Mouse (Mus musculus): Measurements from ENCODE around the gene Mex3d. TPM values are rescaled to one million over a fixed set of nuclear protein-coding genes. Genes with fewer than 3 reads are reported as not detected.

Gene Mex3d
- polyA plus RNA-seq, 1 experiment from 2014 or later, result 6.4 TPM

DNA sequence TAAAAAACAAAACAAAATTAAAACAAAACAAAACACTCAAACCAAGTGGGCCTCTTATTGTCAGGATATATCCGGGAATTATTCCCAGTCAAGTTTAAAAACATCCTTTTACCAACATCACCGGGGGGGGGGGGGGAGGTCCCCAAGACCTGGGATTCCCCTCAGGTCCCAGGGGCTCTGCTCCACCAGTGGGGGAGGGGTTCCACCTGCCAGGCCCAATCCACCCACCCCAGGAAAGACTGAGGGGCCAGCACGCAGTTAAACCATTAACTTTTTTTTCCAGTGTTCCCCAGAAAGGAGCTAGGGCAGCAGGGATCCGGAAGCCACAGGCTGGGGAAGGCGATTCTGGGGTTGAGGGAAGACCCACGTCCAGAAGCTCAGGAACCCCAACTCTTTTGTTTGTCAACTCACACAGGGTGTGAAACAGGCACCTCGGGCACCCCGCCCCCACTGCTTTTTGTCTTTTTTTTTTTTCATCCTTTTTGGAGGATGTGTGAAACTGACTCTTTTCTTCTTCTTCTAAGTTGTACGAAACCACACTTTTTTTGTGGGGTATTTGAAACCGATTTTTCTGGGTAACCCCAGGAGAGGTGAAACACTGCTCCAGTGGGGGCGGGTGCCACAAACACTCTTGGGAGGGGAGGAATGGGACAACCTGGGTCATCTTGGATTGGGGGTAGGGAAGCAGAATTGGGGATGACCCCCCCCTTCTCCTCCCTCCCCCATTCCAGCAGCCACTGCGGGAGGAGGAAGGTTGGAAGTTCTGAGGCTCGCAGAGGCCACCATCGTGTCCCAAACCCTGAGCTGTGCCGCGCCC, 44.3 kb upstream of the Mex3d start:
- peak overlapping the region; percentile 99 for H3K9ac ChIP-seq (ENCODE audit: low read depth, low read length)
- WGBS, result 15% methylated on average over 14 of the region's 16 CpGs
- peak overlapping the region; percentile 95 for H3K4me2 ChIP-seq (ENCODE audit: low read depth, low read length)
- no peaks in the 10 kb centered on the region for H3K9me3 ChIP-seq (ENCODE audit: control insufficient read depth, low read length)
- H3K4me3 ChIP-seq (ENCODE audit: low read depth, low read length), result peak overlapping the region; percentile 98
- ATAC-seq (ENCODE audit: low read depth) (no peak), DNase-seq (ENCODE audit: low spot score) (no peak)
- H3K36me3 ChIP-seq (ENCODE audit: control insufficient read depth, insufficient read depth, low read length), result peaks cover 44% of the 10 kb centered on the region
- H3K27ac ChIP-seq (replicated peaks; ENCODE audit: low read depth, low read length), result peak overlapping the region; percentile 94
- H3K27me3 ChIP-seq (replicated peaks; ENCODE audit: control insufficient read depth, insufficient read depth, low read length), result no peaks in the 10 kb centered on the region
- peaks cover 22% of the 10 kb centered on the region for H3K4me1 ChIP-seq (ENCODE audit: control insufficient read depth, insufficient read depth, low read length)

DNA sequence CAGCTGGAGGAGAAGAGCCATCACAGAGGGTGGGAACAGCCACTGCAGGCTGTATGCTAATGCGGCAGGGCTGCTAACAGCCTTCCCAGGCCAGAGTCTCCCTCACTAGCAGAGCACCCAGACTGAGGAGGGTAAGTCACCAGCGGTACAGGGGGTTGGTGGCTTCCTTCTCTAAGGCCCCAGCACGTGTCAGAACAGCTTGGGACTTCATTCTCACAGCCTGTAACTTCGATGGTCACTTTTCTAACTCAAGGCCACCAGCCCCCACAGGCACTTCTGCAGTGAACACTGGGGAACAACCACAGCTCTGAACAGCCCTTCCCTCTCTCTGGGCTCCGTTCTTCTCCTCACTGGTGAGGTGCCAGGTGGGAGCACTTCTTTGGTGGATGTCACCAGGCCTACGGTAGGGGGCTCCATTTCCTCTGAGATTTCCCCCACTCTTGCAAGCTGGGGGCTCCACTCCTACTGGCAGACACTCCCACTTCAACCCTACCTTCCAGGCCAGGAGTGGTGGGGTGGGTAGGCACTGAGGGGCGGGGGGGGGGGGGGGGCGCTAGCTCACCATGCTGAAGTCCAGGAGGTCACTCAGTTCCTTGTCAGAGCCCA, 43.0 kb upstream of the Mex3d start:
- WGBS, result 68% methylated on average over 6 of the region's 8 CpGs
- no peaks in the 10 kb centered on the region for H3K27me3 ChIP-seq (replicated peaks; ENCODE audit: control insufficient read depth, insufficient read depth, low read length)
- no peak for ATAC-seq (ENCODE audit: low read depth)
- 0 out of 2 replicates have a peak overlapping the region, but pooled peaks have one; percentile 98 for H3K4me3 ChIP-seq (ENCODE audit: low read depth, low read length)
- no peak for DNase-seq (ENCODE audit: low spot score)
- no peak overlapping the region for H3K4me2 ChIP-seq (ENCODE audit: low read depth, low read length)
- H3K9ac ChIP-seq (ENCODE audit: low read depth, low read length), result no peak overlapping the region
- H3K4me1 ChIP-seq (ENCODE audit: control insufficient read depth, insufficient read depth, low read length), result peaks cover 14% of the 10 kb centered on the region
- no peaks in the 10 kb centered on the region for H3K9me3 ChIP-seq (ENCODE audit: control insufficient read depth, low read length)
- peaks cover 57% of the 10 kb centered on the region for H3K36me3 ChIP-seq (ENCODE audit: control insufficient read depth, insufficient read depth, low read length)
- H3K27ac ChIP-seq (replicated peaks; ENCODE audit: low read depth, low read length), result no peak overlapping the region

DNA sequence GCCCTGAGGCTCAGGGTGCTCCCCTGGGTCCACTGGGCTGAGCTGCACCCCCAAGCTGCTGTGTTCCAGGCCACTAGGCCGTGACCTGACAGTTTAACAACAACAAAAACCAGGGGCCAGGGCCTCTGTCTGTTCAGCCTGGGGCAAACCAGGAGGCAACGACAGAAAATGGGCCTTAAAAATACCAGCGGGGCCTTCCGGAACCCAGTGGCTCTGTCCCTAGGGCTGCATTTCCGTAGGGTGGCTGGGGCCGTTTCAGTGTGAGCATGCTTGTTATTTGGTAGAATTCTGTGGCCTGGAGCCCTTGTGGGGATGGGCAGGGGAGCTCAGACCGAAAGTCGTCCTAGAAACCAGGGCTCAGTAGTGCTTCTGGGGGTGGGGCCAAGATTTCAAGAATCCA, 42.3 kb upstream of the Mex3d start:
- no peak overlapping the region for H3K4me2 ChIP-seq (ENCODE audit: low read depth, low read length)

DNA sequence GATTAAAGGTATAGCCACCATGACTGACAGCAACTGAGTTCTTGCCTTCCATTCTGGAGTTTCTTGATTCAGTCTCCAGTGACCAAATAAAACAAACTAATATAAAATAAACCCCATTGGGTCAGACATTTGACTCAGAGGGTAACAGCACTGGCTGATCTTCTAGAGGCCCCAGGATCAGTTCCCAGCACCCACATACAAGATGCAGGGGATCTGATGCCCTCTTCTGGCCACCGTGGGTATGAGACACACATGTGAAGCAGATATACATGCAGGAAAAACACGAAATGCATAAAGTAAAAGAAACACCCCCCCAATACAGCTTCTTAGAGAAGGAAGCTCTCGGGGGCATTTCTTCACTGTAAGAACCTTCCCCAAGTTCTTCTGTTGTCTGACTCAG, 37.6 kb upstream of the Mex3d start:
- Histone ChIP-seq H3K9ac (ENCODE audit: low read depth, low read length) (no peak overlapping the region), H3K36me3 (ENCODE audit: control insufficient read depth, insufficient read depth, low read length) (peaks cover 94% of the 10 kb centered on the region), H3K27ac (replicated peaks; ENCODE audit: low read depth, low read length) (no peak overlapping the region), H3K4me1 (ENCODE audit: control insufficient read depth, insufficient read depth, low read length) (no peaks in the 10 kb centered on the region), H3K27me3 (replicated peaks; ENCODE audit: control insufficient read depth, insufficient read depth, low read length) (no peaks in the 10 kb centered on the region), H3K4me2 (ENCODE audit: low read depth, low read length) (no peak overlapping the region), H3K9me3 (ENCODE audit: control insufficient read depth, low read length) (0 out of 2 replicates have a peak, but pooled peaks cover 4% of the 10 kb centered on the region), H3K4me3 (ENCODE audit: low read depth, low read length) (no peak overlapping the region)
- ATAC-seq (ENCODE audit: low read depth) (no peak), DNase-seq (ENCODE audit: low spot score) (no peak)
- 95% methylated on average over 3 of the region's 3 CpGs for WGBS

More for the DNA sequence above, 42.3 kb upstream of the Mex3d start:
- Histone ChIP-seq H3K4me3 (ENCODE audit: low read depth, low read length) (no peak overlapping the region), H3K36me3 (ENCODE audit: control insufficient read depth, insufficient read depth, low read length) (peaks cover 64% of the 10 kb centered on the region), H3K27me3 (replicated peaks; ENCODE audit: control insufficient read depth, insufficient read depth, low read length) (no peaks in the 10 kb centered on the region), H3K9me3 (ENCODE audit: control insufficient read depth, low read length) (0 out of 2 replicates have a peak, but pooled peaks cover 4% of the 10 kb centered on the region), H3K9ac (ENCODE audit: low read depth, low read length) (no peak overlapping the region), H3K27ac (replicated peaks; ENCODE audit: low read depth, low read length) (no peak overlapping the region), H3K4me1 (ENCODE audit: control insufficient read depth, insufficient read depth, low read length) (peaks cover 14% of the 10 kb centered on the region)
- DNase-seq (ENCODE audit: low spot score), result no peak
- ATAC-seq (ENCODE audit: low read depth), result no peak
- 85% methylated on average over 8 of the region's 8 CpGs for WGBS

DNA sequence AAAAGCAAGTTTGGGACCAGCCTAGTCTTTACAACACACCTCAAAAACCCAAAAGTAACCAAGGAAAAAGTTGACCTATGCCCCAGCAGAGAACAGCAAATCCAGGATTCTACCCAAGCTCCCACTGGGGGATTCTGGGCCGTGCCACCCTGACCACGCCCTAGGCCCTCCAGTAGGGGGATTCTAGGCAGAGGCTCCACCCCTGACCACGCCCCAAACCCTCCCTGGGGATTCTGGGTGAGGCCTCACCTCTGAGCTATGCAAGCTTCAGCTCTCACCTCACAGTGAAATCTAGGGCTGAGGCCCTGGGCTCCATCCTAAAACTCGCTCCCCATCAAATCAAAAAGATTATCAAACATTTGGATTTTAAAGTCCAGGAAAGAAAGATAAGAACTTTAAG, 36.1 kb upstream of the Mex3d start:
- H3K9ac ChIP-seq (ENCODE audit: low read depth, low read length), result no peak overlapping the region
- 61% methylated on average over 4 of the region's 4 CpGs for WGBS
- peaks cover 94% of the 10 kb centered on the region for H3K36me3 ChIP-seq (ENCODE audit: control insufficient read depth, insufficient read depth, low read length)
- ATAC-seq (ENCODE audit: low read depth) (no peak), DNase-seq (ENCODE audit: low spot score) (peak; percentile 64)
- 0 out of 2 replicates have a peak, but pooled peaks cover 4% of the 10 kb centered on the region for H3K9me3 ChIP-seq (ENCODE audit: control insufficient read depth, low read length)
- no peak overlapping the region for H3K4me2 ChIP-seq (ENCODE audit: low read depth, low read length)
- H3K4me3 ChIP-seq (ENCODE audit: low read depth, low read length), result no peak overlapping the region
- no peaks in the 10 kb centered on the region for H3K4me1 ChIP-seq (ENCODE audit: control insufficient read depth, insufficient read depth, low read length)
- H3K27ac ChIP-seq (replicated peaks; ENCODE audit: low read depth, low read length), result no peak overlapping the region
- H3K27me3 ChIP-seq (replicated peaks; ENCODE audit: control insufficient read depth, insufficient read depth, low read length), result no peaks in the 10 kb centered on the region

DNA sequence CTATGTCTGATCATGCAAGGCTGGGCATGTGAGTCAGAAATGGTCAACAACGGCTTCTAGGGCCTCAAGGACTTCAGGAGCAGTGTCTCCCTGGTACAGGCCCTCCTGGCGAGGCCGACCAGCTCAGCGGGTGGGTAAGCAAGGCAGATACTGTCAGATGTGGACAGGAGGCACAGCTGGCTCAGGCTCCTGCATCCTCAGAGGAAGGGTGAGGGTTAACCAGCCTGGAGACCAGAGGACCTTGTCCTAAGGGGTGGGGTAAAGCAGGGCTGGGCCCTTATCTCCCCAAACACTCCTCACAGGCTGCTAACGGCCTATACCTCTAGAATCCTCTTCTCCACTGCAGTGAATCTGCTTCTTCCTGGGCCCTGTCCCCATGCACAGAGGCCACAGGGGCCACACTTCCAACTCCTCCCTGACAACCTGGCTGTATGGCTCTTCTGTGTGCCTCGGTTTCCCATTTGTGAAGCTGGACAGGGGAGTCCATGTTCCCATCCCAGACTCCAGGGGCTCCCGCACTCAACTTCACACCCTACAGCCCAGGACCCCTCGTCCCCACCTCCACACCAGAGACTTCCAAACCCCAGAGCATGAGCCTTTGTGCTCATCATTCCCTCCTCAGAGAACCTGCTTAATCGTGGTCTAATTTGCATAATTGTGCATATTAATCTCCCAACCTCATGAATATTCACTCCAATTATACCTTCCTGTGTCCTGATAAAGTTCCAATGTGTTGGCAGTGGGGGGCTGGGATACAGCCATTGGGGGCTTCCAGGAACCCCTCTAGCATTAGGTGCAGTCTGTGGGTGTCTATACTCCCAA, 34.4 kb upstream of the Mex3d start:
- 94% methylated on average over 9 of the region's 9 CpGs for WGBS
- no peak for ATAC-seq (ENCODE audit: low read depth)
- H3K4me2 ChIP-seq (ENCODE audit: low read depth, low read length), result no peak overlapping the region

DNA sequence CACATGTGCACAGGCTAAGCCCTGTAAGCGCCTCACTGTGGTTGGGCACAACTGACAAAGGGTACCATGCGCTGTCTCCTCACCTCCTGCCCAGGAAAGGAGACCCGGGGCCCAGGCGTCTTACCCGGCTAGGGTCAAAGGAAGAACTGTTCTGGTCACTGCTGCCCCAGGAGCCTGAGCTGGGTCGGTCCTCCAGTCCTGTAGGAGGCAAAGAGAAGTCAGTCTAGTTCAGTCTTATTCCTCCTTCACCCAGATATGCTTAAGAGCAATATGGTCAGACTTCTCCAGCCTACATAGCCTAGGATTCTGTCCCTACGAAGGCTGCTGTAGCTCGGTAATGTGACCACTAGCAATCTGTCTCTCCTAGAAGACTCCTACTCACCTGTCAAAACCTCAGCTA, 33.7 kb upstream of the Mex3d start:
- 89% methylated on average over 8 of the region's 8 CpGs for WGBS
- Histone ChIP-seq H3K4me2 (ENCODE audit: low read depth, low read length) (no peak overlapping the region), H3K4me1 (ENCODE audit: control insufficient read depth, insufficient read depth, low read length) (no peaks in the 10 kb centered on the region), H3K27me3 (replicated peaks; ENCODE audit: control insufficient read depth, insufficient read depth, low read length) (no peaks in the 10 kb centered on the region), H3K4me3 (ENCODE audit: low read depth, low read length) (no peak overlapping the region), H3K36me3 (ENCODE audit: control insufficient read depth, insufficient read depth, low read length) (peaks cover 94% of the 10 kb centered on the region), H3K27ac (replicated peaks; ENCODE audit: low read depth, low read length) (no peak overlapping the region), H3K9ac (ENCODE audit: low read depth, low read length) (no peak overlapping the region), H3K9me3 (ENCODE audit: control insufficient read depth, low read length) (0 out of 2 replicates have a peak, but pooled peaks cover 4% of the 10 kb centered on the region)
- ATAC-seq (ENCODE audit: low read depth) (no peak), DNase-seq (ENCODE audit: low spot score) (no peak)

More for the DNA sequence above, 34.4 kb upstream of the Mex3d start:
- Histone ChIP-seq H3K36me3 (ENCODE audit: control insufficient read depth, insufficient read depth, low read length) (peaks cover 94% of the 10 kb centered on the region), H3K9ac (ENCODE audit: low read depth, low read length) (no peak overlapping the region), H3K27me3 (replicated peaks; ENCODE audit: control insufficient read depth, insufficient read depth, low read length) (no peaks in the 10 kb centered on the region), H3K27ac (replicated peaks; ENCODE audit: low read depth, low read length) (no peak overlapping the region), H3K4me1 (ENCODE audit: control insufficient read depth, insufficient read depth, low read length) (no peaks in the 10 kb centered on the region), H3K9me3 (ENCODE audit: control insufficient read depth, low read length) (0 out of 2 replicates have a peak, but pooled peaks cover 4% of the 10 kb centered on the region), H3K4me3 (ENCODE audit: low read depth, low read length) (no peak overlapping the region)
- no peak for DNase-seq (ENCODE audit: low spot score)

DNA sequence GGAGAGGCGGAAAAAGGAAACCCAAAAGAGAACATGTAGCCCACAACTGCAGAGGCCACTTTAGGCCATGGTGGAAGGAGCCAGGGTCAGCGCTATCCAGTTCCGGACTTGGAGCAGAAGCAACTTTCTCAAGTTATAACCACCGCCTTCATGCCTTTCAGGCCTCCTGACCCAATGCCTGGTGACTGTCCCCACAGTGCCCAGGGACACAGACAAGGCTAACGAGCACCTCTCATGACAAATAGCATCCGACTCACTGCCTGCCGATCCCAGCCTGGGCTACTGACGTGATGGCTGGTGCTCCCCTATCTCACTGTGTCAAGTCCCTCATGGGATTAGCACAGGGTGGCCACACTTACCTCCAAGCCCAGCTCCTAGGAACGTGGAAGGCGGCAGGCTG, 33.3 kb upstream of the Mex3d start:
- no peak overlapping the region for H3K27ac ChIP-seq (replicated peaks; ENCODE audit: low read depth, low read length)
- no peak overlapping the region for H3K9ac ChIP-seq (ENCODE audit: low read depth, low read length)
- WGBS, result 90% methylated on average over 10 of the region's 10 CpGs
- ATAC-seq (ENCODE audit: low read depth) (no peak), DNase-seq (ENCODE audit: low spot score) (no peak)
- no peaks in the 10 kb centered on the region for H3K4me1 ChIP-seq (ENCODE audit: control insufficient read depth, insufficient read depth, low read length)
- H3K9me3 ChIP-seq (ENCODE audit: control insufficient read depth, low read length), result 0 out of 2 replicates have a peak, but pooled peaks cover 4% of the 10 kb centered on the region
- H3K4me2 ChIP-seq (ENCODE audit: low read depth, low read length), result no peak overlapping the region
- peaks cover 94% of the 10 kb centered on the region for H3K36me3 ChIP-seq (ENCODE audit: control insufficient read depth, insufficient read depth, low read length)
- no peaks in the 10 kb centered on the region for H3K27me3 ChIP-seq (replicated peaks; ENCODE audit: control insufficient read depth, insufficient read depth, low read length)
- H3K4me3 ChIP-seq (ENCODE audit: low read depth, low read length), result no peak overlapping the region
